Mouse (Mus musculus) neural tube, embryonic 13.5 days (tissue): ENCODE measurements around the gene Ifi27. TPM values are rescaled to one million over a fixed set of nuclear protein-coding genes. Genes with fewer than 3 reads are reported as not detected.
"Not testable (repeated sequence)": the region's sequence is repeated elsewhere in the genome, so short reads cannot be mapped to it uniquely, and the experiment has no call there.

Source experiments
- ATAC-seq: fragments of 200-750 bp; cut with Nextera tagmentation; 2 replicates; pipeline ENCODE4 v1.8.0; 2017; ENCODE audit warnings: low read depth, mild to moderate bottlenecking, moderate TSS enrichment, moderate library complexity
- H3K27ac ChIP-seq: fragments of 300-500 bp; sonication (generic); replicated peaks from 2 replicates; pipeline ENCODE4 v1.5.1; 2015; ENCODE audit warnings: moderate library complexity, mild to moderate bottlenecking, inconsistent platforms
- H3K27me3 ChIP-seq: fragments of 300-500 bp; sonication (generic); 2 replicates; pipeline ENCODE4 v1.6.1; 2015; ENCODE audit warnings: mild to moderate bottlenecking, inconsistent platforms
- H3K36me3 ChIP-seq: fragments of 300-500 bp; sonication (generic); 2 replicates; pipeline ENCODE4 v1.6.1; 2015; ENCODE audit warnings: mild to moderate bottlenecking, inconsistent platforms
- H3K4me1 ChIP-seq: fragments of 300-500 bp; sonication (generic); replicated peaks from 2 replicates; pipeline ENCODE4 v1.6.1; 2015; ENCODE audit warnings: inconsistent platforms
- H3K4me2 ChIP-seq: fragments of 300-500 bp; sonication (generic); 2 replicates; pipeline ENCODE4 v1.6.1; 2015; ENCODE audit warnings: inconsistent platforms, mild to moderate bottlenecking, moderate library complexity
- H3K4me3 ChIP-seq: fragments of 300-500 bp; sonication (generic); 2 replicates; pipeline ENCODE4 v1.5.1; 2015; ENCODE audit warnings: mild to moderate bottlenecking, inconsistent platforms
- H3K9ac ChIP-seq: fragments of 300-500 bp; sonication (generic); 2 replicates; pipeline ENCODE4 v1.6.1; 2015; ENCODE audit warnings: moderate library complexity, mild to moderate bottlenecking, inconsistent platforms
- H3K9me3 ChIP-seq: fragments of 300-500 bp; sonication (generic); 2 replicates; pipeline ENCODE4 v1.6.1; 2016; ENCODE audit warnings: inconsistent platforms
- WGBS: fragments of 180-500 bp; shearing (Covaris S2); methylation state at CpG from one replicate; pipeline ENCODE4 v1.1.7; 2015; 5-methylcytosine and 5-hydroxymethylcytosine counted together
- polyA plus RNA-seq: library from polyadenylated mRNA; unstranded; fragments of >200 nt; fragmentation: Nextera tagmentation; extraction: Ambion mirVana; gene quantifications from 2 replicates; pipeline ENCODE4 v1.2.1, GENCODE M21; 2015

Ifi27 gene
- polyA plus RNA-seq, 1 experiment from 2014 or later = 6.2 TPM

GRCm38 (mm10) chr12:103425016-103425728, 8.8 kb upstream of the Ifi27 start:
- peak overlapping the region; percentile 95 for H3K9ac ChIP-seq
- peak; percentile 2 for ATAC-seq
- peak overlapping the region; percentile 96 for H3K4me3 ChIP-seq
- H3K27me3 ChIP-seq = 0 out of 2 replicates have a peak, but pooled peaks cover 3% of the 10 kb centered on the region
- H3K27ac ChIP-seq = peak overlapping the region; percentile 46
- H3K4me1 ChIP-seq = peaks cover 43% of the 10 kb centered on the region
- H3K4me2 ChIP-seq = peak overlapping the region; percentile 97
- H3K36me3 ChIP-seq = peaks cover 12% of the 10 kb centered on the region
- 9% methylated on average over 33 of the region's 33 CpGs for WGBS
- H3K9me3 ChIP-seq = no peaks in the 10 kb centered on the region

- Histone ChIP-seq H3K9me3 (no peaks in the 10 kb centered on the region), H3K27me3 (0 out of 2 replicates have a peak, but pooled peaks cover 3% of the 10 kb centered on the region), H3K4me2 (peak within 1 kb of the TSS; percentile 97), H3K4me3 (peak within 1 kb of the TSS; percentile 96), H3K4me1 (peaks cover 40% of the 10 kb centered on the region), H3K27ac (peak within 1 kb of the TSS; percentile 62), H3K36me3 (peaks cover 12% of the 10 kb centered on the region), H3K9ac (peak within 1 kb of the TSS; percentile 95)
- WGBS = 1% methylated on average over 33 of the region's 33 CpGs
- peak; percentile 100 for ATAC-seq
Observed at GRCm38 (mm10) chr12:103425729-103426470, 8.1 kb upstream of the Ifi27 start, which contains the start of gene Ddx24. Gene Ddx24 (minus strand): TSS chr12:103425830.

- WGBS = 90% methylated on average over 7 of the region's 7 CpGs
- 0 out of 2 replicates have a peak, but pooled peaks cover 3% of the 10 kb centered on the region for H3K27me3 ChIP-seq
- no peak overlapping the region for H3K4me3 ChIP-seq
- ATAC-seq = no peak
- no peak overlapping the region for H3K27ac ChIP-seq
- no peak overlapping the region for H3K4me2 ChIP-seq
- no peak overlapping the region for H3K9ac ChIP-seq
- no peaks in the 10 kb centered on the region for H3K9me3 ChIP-seq
- peaks cover 33% of the 10 kb centered on the region for H3K4me1 ChIP-seq
- H3K36me3 ChIP-seq = peaks cover 12% of the 10 kb centered on the region
Observed at GRCm38 (mm10) chr12:103426710-103427109, 7.3 kb upstream of the Ifi27 start.

GRCm38 (mm10) chr12:103433430-103433829, 581 bp upstream of the Ifi27 start:
- no peaks in the 10 kb centered on the region for H3K9me3 ChIP-seq
- no peak overlapping the region for H3K9ac ChIP-seq
- 85% methylated on average over 2 of the region's 2 CpGs for WGBS
- ATAC-seq = no peak
- H3K4me3 ChIP-seq = no peak overlapping the region
- no peak overlapping the region for H3K27ac ChIP-seq
- H3K36me3 ChIP-seq = no peaks in the 10 kb centered on the region
- no peak overlapping the region for H3K4me2 ChIP-seq
- 0 out of 2 replicates have a peak, but pooled peaks cover 3% of the 10 kb centered on the region for H3K27me3 ChIP-seq
- H3K4me1 ChIP-seq = no peaks in the 10 kb centered on the region

- Histone ChIP-seq H3K27ac (no peak overlapping the region), H3K27me3 (no peaks in the 10 kb centered on the region), H3K4me2 (no peak overlapping the region)
Observed at GRCm38 (mm10) chr12:103434861-103435260, 850 bp downstream of the Ifi27 start.

GRCm38 (mm10) chr12:103437601-103438000, 3.6 kb downstream of the Ifi27 start:
- 100% methylated on average over 1 of the region's 1 CpGs for WGBS
- no peak for ATAC-seq
- H3K27me3 ChIP-seq = no peaks in the 10 kb centered on the region
- no peak overlapping the region for H3K4me3 ChIP-seq
- H3K4me1 ChIP-seq = no peaks in the 10 kb centered on the region
- no peaks in the 10 kb centered on the region for H3K9me3 ChIP-seq
- H3K36me3 ChIP-seq = no peaks in the 10 kb centered on the region
- no peak overlapping the region for H3K9ac ChIP-seq
- H3K27ac ChIP-seq = no peak overlapping the region
- no peak overlapping the region for H3K4me2 ChIP-seq

More at GRCm38 (mm10) chr12:103434861-103435260, 850 bp downstream of the Ifi27 start:
- Histone ChIP-seq H3K9ac (no peak overlapping the region), H3K4me3 (no peak overlapping the region), H3K36me3 (no peaks in the 10 kb centered on the region), H3K9me3 (no peaks in the 10 kb centered on the region), H3K4me1 (no peaks in the 10 kb centered on the region)
- ATAC-seq = no peak

- no peak within 1 kb of the TSS for H3K4me2 ChIP-seq
- H3K27ac ChIP-seq = no peak within 1 kb of the TSS
- no peak within 1 kb of the TSS for H3K9ac ChIP-seq
- no peaks in the 10 kb centered on the region for H3K9me3 ChIP-seq
- H3K36me3 ChIP-seq = no peaks in the 10 kb centered on the region
- WGBS = 59% methylated on average over 3 of the region's 3 CpGs
- H3K4me1 ChIP-seq = no peaks in the 10 kb centered on the region
- ATAC-seq = no peak
- no peaks in the 10 kb centered on the region for H3K27me3 ChIP-seq
- H3K4me3 ChIP-seq = no peak within 1 kb of the TSS
Observed at GRCm38 (mm10) chr12:103443524-103443923, 9.5 kb downstream of the Ifi27 start, which contains the start of gene Ifi27l2a. Gene Ifi27l2a (minus strand): TSS chr12:103443680.

- not testable (repeated sequence) for ATAC-seq, H3K27ac ChIP-seq, H3K4me2 ChIP-seq, H3K9me3 ChIP-seq, H3K27me3 ChIP-seq, H3K36me3 ChIP-seq, H3K4me1 ChIP-seq, H3K9ac ChIP-seq, H3K4me3 ChIP-seq
- 52% methylated on average over 6 of the region's 7 CpGs for WGBS
Observed at GRCm38 (mm10) chr12:103444261-103444660, 10.2 kb downstream of the Ifi27 start.

GRCm38 (mm10) chr12:103445060-103445459, 11.0 kb downstream of the Ifi27 start:
- Histone ChIP-seq H3K9me3 (no peaks in the 10 kb centered on the region), H3K4me2 (no peak overlapping the region), H3K4me3 (no peak overlapping the region), H3K9ac (no peak overlapping the region), H3K36me3 (no peaks in the 10 kb centered on the region), H3K27ac (no peak overlapping the region), H3K4me1 (no peaks in the 10 kb centered on the region), H3K27me3 (no peaks in the 10 kb centered on the region)
- 79% methylated on average over 3 of the region's 3 CpGs for WGBS
- ATAC-seq = no peak

GRCm38 (mm10) chr12:103453361-103453760, 19.4 kb downstream of the Ifi27 start:
- H3K4me3 ChIP-seq = no peak overlapping the region
- no peaks in the 10 kb centered on the region for H3K36me3 ChIP-seq
- no peak for ATAC-seq
- H3K9ac ChIP-seq = no peak overlapping the region
- H3K27me3 ChIP-seq = no peaks in the 10 kb centered on the region
- no peaks in the 10 kb centered on the region for H3K9me3 ChIP-seq
- H3K4me1 ChIP-seq = no peaks in the 10 kb centered on the region
- no peak overlapping the region for H3K27ac ChIP-seq
- no peak overlapping the region for H3K4me2 ChIP-seq

- not testable (repeated sequence) for H3K27me3 ChIP-seq, ATAC-seq, H3K4me1 ChIP-seq, H3K9ac ChIP-seq, H3K4me2 ChIP-seq, H3K27ac ChIP-seq, H3K36me3 ChIP-seq, H3K4me3 ChIP-seq, H3K9me3 ChIP-seq
- WGBS = no CpG with 5 or more reads among the region's 1 CpGs
Observed at GRCm38 (mm10) chr12:103456727-103457126, 22.7 kb downstream of the Ifi27 start.

- H3K27me3 ChIP-seq = no peaks in the 10 kb centered on the region
- H3K4me3 ChIP-seq = no peak within 1 kb of the TSS
- no peak within 1 kb of the TSS for H3K9ac ChIP-seq
- no peaks in the 10 kb centered on the region for H3K9me3 ChIP-seq
- WGBS = 76% methylated on average over 3 of the region's 3 CpGs
- no peak within 1 kb of the TSS for H3K4me2 ChIP-seq
- ATAC-seq = no peak
- H3K27ac ChIP-seq = no peak within 1 kb of the TSS
- H3K4me1 ChIP-seq = no peaks in the 10 kb centered on the region
- H3K36me3 ChIP-seq = no peaks in the 10 kb centered on the region
Observed at GRCm38 (mm10) chr12:103457140-103457539, 23.1 kb downstream of the Ifi27 start, which contains the start of gene Ifi27l2b. Gene Ifi27l2b (minus strand): TSS chr12:103457223.
